In the genomic region with DNA sequence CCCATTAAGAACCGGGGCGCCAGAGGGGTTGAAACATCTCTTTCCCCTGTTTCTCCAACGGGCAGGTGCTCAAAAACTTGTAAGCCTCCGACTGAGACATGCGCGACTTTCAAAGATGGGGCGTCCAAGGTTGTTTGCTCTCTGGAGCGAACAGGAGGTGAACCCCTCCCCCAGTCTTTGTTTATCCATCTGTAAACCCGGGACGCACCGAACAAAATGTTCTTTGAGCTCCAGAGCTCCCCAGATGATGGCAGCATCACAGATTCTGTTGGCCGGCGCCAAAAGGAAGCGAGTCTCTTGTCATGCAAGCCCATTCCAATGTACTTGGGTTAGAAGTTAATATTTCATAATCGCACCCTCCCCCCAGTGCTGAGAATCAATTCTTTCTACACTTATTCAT, we compare ENCODE assay signal across 9 mouse cellular contexts. TPM values are rescaled to one million over a fixed set of nuclear protein-coding genes. Genes with fewer than 3 reads are reported as not detected.
DNase-seq lines count a peak whose midpoint lies in the region; ATAC-seq and TF ChIP-seq lines count a peak whose summit lies in the region.
"Had no signal": no experiment of that assay in that cellular context is flagged by ENCODE, and none has a peak within 500 bp of the region (broad histone marks: within the 10 kb centered on the region; RNA-seq: fewer than 3 reads in every experiment).

No protein-coding gene starts in this region.

- no peak overlapping the region for H3K27ac ChIP-seq in embryonic fibroblast, embryonic 13.5 days (ENCODE audit: insufficient read depth, low read length)
- H3K27ac ChIP-seq in intestine, embryonic 15.5 days: peak overlapping the region; percentile 83
- no peak overlapping the region for H3K27ac ChIP-seq in liver, embryonic 14.5 days
- H3K27ac ChIP-seq in stomach, embryonic 15.5 days: no peak overlapping the region
- H3K27ac ChIP-seq: macrophage had no signal

- H3K9ac ChIP-seq in intestine, embryonic 15.5 days: peak overlapping the region; percentile 45; the same call in 1 of the 2 replicates
- no peak overlapping the region for H3K9ac ChIP-seq in liver, embryonic 14.5 days (replicated peaks)
- H3K9ac ChIP-seq in stomach, embryonic 15.5 days: no peak overlapping the region

- H3K4me3 ChIP-seq in embryonic fibroblast, embryonic 13.5 days (ENCODE audit: insufficient read depth, low read length): 0 out of 2 replicates have a peak overlapping the region, but pooled peaks have one; percentile 43
- peak overlapping the region; percentile 57 for H3K4me3 ChIP-seq in intestine, embryonic 15.5 days (replicated peaks)
- peak overlapping the region in 1 of 2 experiments; percentile 65; a peak in 2 of 4 replicates for H3K4me3 ChIP-seq in liver, embryonic 14.5 days (ENCODE audit: insufficient read depth in 1 of 2, low read depth in 2 of 2, low read length in 2 of 2)
- peak overlapping the region; percentile 55 for H3K4me3 ChIP-seq in stomach, embryonic 15.5 days (replicated peaks)

- no peak for TF ChIP-seq POLR2A in embryonic fibroblast, embryonic 13.5 days (IDR thresholded peaks at IDR 0.05; ENCODE audit: low read depth, low read length)

- 10% methylated on average over 15 of the region's 15 CpGs for WGBS in intestine, embryonic 15.5 days
- 17% methylated on average over 15 of the region's 15 CpGs for WGBS in liver, embryonic 14.5 days (ENCODE audit: insufficient replicate concordance)
- 12% methylated on average over 15 of the region's 15 CpGs for WGBS in stomach, embryonic 15.5 days

- no peaks in the 10 kb centered on the region for H3K9me3 ChIP-seq in intestine, embryonic 15.5 days
- no peaks in the 10 kb centered on the region for H3K9me3 ChIP-seq in liver, embryonic 14.5 days (ENCODE audit: control insufficient read depth, low read length)
- no peaks in the 10 kb centered on the region for H3K9me3 ChIP-seq in stomach, embryonic 15.5 days

- no peaks in the 10 kb centered on the region for H3K4me1 ChIP-seq in embryonic fibroblast, embryonic 13.5 days (ENCODE audit: control insufficient read depth, insufficient read depth, low read length)
- H3K4me1 ChIP-seq in intestine, embryonic 15.5 days (replicated peaks): peaks cover 20% of the 10 kb centered on the region
- peaks cover 9 to 12% of the 10 kb centered on the region in 2 experiments for H3K4me1 ChIP-seq in liver, embryonic 14.5 days (replicated peaks; ENCODE audit: control insufficient read depth in 2 of 2, insufficient read depth in 2 of 2, low read length in 1 of 2)
- H3K4me1 ChIP-seq in stomach, embryonic 15.5 days: peaks cover 18% of the 10 kb centered on the region

- peaks cover 25% of the 10 kb centered on the region; the same call in 1 of the 2 replicates for H3K27me3 ChIP-seq in intestine, embryonic 15.5 days (replicated peaks)
- peaks cover 40% of the 10 kb centered on the region for H3K27me3 ChIP-seq in liver, embryonic 14.5 days (ENCODE audit: control insufficient read depth, insufficient read depth, low read length)
- peaks cover 14% of the 10 kb centered on the region for H3K27me3 ChIP-seq in stomach, embryonic 15.5 days (replicated peaks)

- ATAC-seq in intestine, embryonic 15.5 days: no peak
- no peak for ATAC-seq in liver, embryonic 14.5 days (ENCODE audit: insufficient read depth)
- ATAC-seq in stomach, embryonic 15.5 days (ENCODE audit: insufficient read depth, low FRiP score, low read depth): no peak

- H3K4me2 ChIP-seq in intestine, embryonic 15.5 days (replicated peaks): peak overlapping the region; percentile 88
- H3K4me2 ChIP-seq in liver, embryonic 14.5 days (ENCODE audit: low read depth): peak overlapping the region; percentile 87
- H3K4me2 ChIP-seq in stomach, embryonic 15.5 days: peak overlapping the region; percentile 94

- peak; percentile 60 for DNase-seq in cerebellum, adult 9-11 months
- no peak for DNase-seq in cerebellum, postnatal 25 days
- no peak for DNase-seq in liver, embryonic 14.5 days (ENCODE audit: low read depth in 3 of 3, low spot score in 3 of 3)
- no peak for DNase-seq in adrenal gland, postnatal 10 days
- DNase-seq in adrenal gland, adult 18-20 months (ENCODE audit: low spot score in 2 of 2): no peak

- TF ChIP-seq EP300 in liver, embryonic 14.5 days (IDR thresholded peaks at IDR 0.05; ENCODE audit: low read depth): no peak

- no peak for TF ChIP-seq CTCF in embryonic fibroblast, embryonic 13.5 days (IDR thresholded peaks at IDR 0.05; ENCODE audit: borderline replicate concordance, insufficient read depth, low read length)
- no peak for TF ChIP-seq CTCF in liver, embryonic 14.5 days (IDR thresholded peaks at IDR 0.05; ENCODE audit: low read depth)

- H3K36me3 ChIP-seq in intestine, embryonic 15.5 days: no peaks in the 10 kb centered on the region
- H3K36me3 ChIP-seq in liver, embryonic 14.5 days (replicated peaks; ENCODE audit: control insufficient read depth, insufficient read depth, low read depth): no peaks in the 10 kb centered on the region
- no peaks in the 10 kb centered on the region for H3K36me3 ChIP-seq in stomach, embryonic 15.5 days

RNA-seq across cellular contexts. Expression of a gene that starts 6.6 kb away (rescaled TPM):
- 12.6 and 13.1 TPM in 2 replicates for polyA plus RNA-seq in embryonic fibroblast, embryonic 13.5 days (2011; ENCODE audit: insufficient read length, low read depth, missing spikeins)
- 13.2 and 16.8 TPM in 2 replicates for polyA plus RNA-seq in intestine, embryonic 15.5 days (2015; fragmentation: Nextera tagmentation; extraction: Ambion mirVana)
- 11.1 and 13.0 TPM in 2 replicates for polyA plus RNA-seq in liver, embryonic 14.5 days (2012; rRNA removed)
- 5.4 and 6.3 TPM in 2 replicates for polyA plus RNA-seq in liver, embryonic 14.5 days (2014; fragmentation: Nextera tagmentation; extraction: Ambion mirVana)
- 13.3 and 16.5 TPM in 2 replicates for polyA plus RNA-seq in stomach, embryonic 15.5 days (2015; fragmentation: Nextera tagmentation; extraction: Ambion mirVana)
- total RNA-seq in adrenal gland, postnatal 10 days (2021): 10 to 100 TPM; 17.7 to 22.8 TPM
- 10 to 100 TPM; 15.6 to 16.7 TPM for total RNA-seq in adrenal gland, adult 18-20 months (2021)

RNA-seq across cellular contexts. Expression of a gene that starts 10.0 kb away (rescaled TPM):
- 1.1 TPM in 1 of 2 replicates, not detected in the other for polyA plus RNA-seq in embryonic fibroblast, embryonic 13.5 days (2011; ENCODE audit: insufficient read length, low read depth, missing spikeins)
- polyA plus RNA-seq in intestine, embryonic 15.5 days (2015; fragmentation: Nextera tagmentation; extraction: Ambion mirVana): 0.29 and 0.40 TPM in 2 replicates
- 0.11 and 0.13 TPM in 2 replicates for polyA plus RNA-seq in liver, embryonic 14.5 days (2012; rRNA removed)
- polyA plus RNA-seq in liver, embryonic 14.5 days (2014; fragmentation: Nextera tagmentation; extraction: Ambion mirVana): 0.18 and 0.39 TPM in 2 replicates
- polyA plus RNA-seq in stomach, embryonic 15.5 days (2015; fragmentation: Nextera tagmentation; extraction: Ambion mirVana): 0.26 and 0.43 TPM in 2 replicates
- under 1 TPM; 0.67 to 0.87 TPM for total RNA-seq in adrenal gland, postnatal 10 days (2021)
- total RNA-seq in adrenal gland, adult 18-20 months (2021): under 1 TPM; 0.66 to 0.77 TPM

RNA-seq across cellular contexts. Expression of a gene that starts 21.8 kb away (rescaled TPM):
- 42.8 and 43.5 TPM in 2 replicates for polyA plus RNA-seq in embryonic fibroblast, embryonic 13.5 days (2011; ENCODE audit: insufficient read length, low read depth, missing spikeins)
- polyA plus RNA-seq in intestine, embryonic 15.5 days (2015; fragmentation: Nextera tagmentation; extraction: Ambion mirVana): 53.1 and 55.3 TPM in 2 replicates
- polyA plus RNA-seq in liver, embryonic 14.5 days (2012; rRNA removed): 13.2 and 17.5 TPM in 2 replicates
- 8.2 and 12.0 TPM in 2 replicates for polyA plus RNA-seq in liver, embryonic 14.5 days (2014; fragmentation: Nextera tagmentation; extraction: Ambion mirVana)
- polyA plus RNA-seq in stomach, embryonic 15.5 days (2015; fragmentation: Nextera tagmentation; extraction: Ambion mirVana): 58.1 and 58.4 TPM in 2 replicates
- total RNA-seq in adrenal gland, postnatal 10 days (2021): 10 to 100 TPM; 37.7 to 46.4 TPM
- total RNA-seq in adrenal gland, adult 18-20 months (2021): 10 to 100 TPM; 30.5 to 36.5 TPM

RNA-seq across cellular contexts. Expression of a gene that starts 37.5 kb away (rescaled TPM):
- 29.1 and 32.6 TPM in 2 replicates for polyA plus RNA-seq in embryonic fibroblast, embryonic 13.5 days (2011; ENCODE audit: insufficient read length, low read depth, missing spikeins)
- 59.1 and 72.6 TPM in 2 replicates for polyA plus RNA-seq in intestine, embryonic 15.5 days (2015; fragmentation: Nextera tagmentation; extraction: Ambion mirVana)
- polyA plus RNA-seq in liver, embryonic 14.5 days (2012; rRNA removed): 25.3 and 28.5 TPM in 2 replicates
- polyA plus RNA-seq in liver, embryonic 14.5 days (2014; fragmentation: Nextera tagmentation; extraction: Ambion mirVana): 39.8 and 41.5 TPM in 2 replicates
- 44.4 and 51.3 TPM in 2 replicates for polyA plus RNA-seq in stomach, embryonic 15.5 days (2015; fragmentation: Nextera tagmentation; extraction: Ambion mirVana)
- total RNA-seq in adrenal gland, postnatal 10 days (2021): 100 to 1,000 TPM in 1 of 2 experiments, 10 to 100 TPM in 1; 92.9 to 106 TPM
- 100 to 1,000 TPM in 1 of 2 experiments, 10 to 100 TPM in 1; 94.9 to 120 TPM for total RNA-seq in adrenal gland, adult 18-20 months (2021)

RNA-seq across cellular contexts. Expression of a gene that starts 41.2 kb away (rescaled TPM):
- polyA plus RNA-seq in embryonic fibroblast, embryonic 13.5 days (2011; ENCODE audit: insufficient read length, low read depth, missing spikeins): 4.4 and 4.5 TPM in 2 replicates
- polyA plus RNA-seq in intestine, embryonic 15.5 days (2015; fragmentation: Nextera tagmentation; extraction: Ambion mirVana): 7.5 TPM in 2 replicates
- 33.9 and 35.0 TPM in 2 replicates for polyA plus RNA-seq in liver, embryonic 14.5 days (2012; rRNA removed)
- 9.5 and 14.3 TPM in 2 replicates for polyA plus RNA-seq in liver, embryonic 14.5 days (2014; fragmentation: Nextera tagmentation; extraction: Ambion mirVana)
- polyA plus RNA-seq in stomach, embryonic 15.5 days (2015; fragmentation: Nextera tagmentation; extraction: Ambion mirVana): 6.5 and 7.0 TPM in 2 replicates
- 10 to 100 TPM; 11.2 to 13.8 TPM for total RNA-seq in adrenal gland, postnatal 10 days (2021)
- total RNA-seq in adrenal gland, adult 18-20 months (2021): 1 to 10 TPM; 8.3 to 8.7 TPM
